Comparison of ENCODE assay signal across 20 mouse cellular contexts in genomic region chr7:130632379-130632732, GRCm38 (mm10). TPM values are rescaled to one million over a fixed set of nuclear protein-coding genes. Genes with fewer than 3 reads are reported as not detected.
DNase-seq lines count a peak whose midpoint lies in the region; ATAC-seq and TF ChIP-seq lines count a peak whose summit lies in the region.
"Had no signal": no experiment of that assay in that cellular context is flagged by ENCODE, and none has a peak within 500 bp of the region (broad histone marks: within the 10 kb centered on the region; RNA-seq: fewer than 3 reads in every experiment).

No protein-coding gene starts in this region.

- no peaks in the 10 kb centered on the region for H3K27me3 ChIP-seq in heart, embryonic 13.5 days (replicated peaks)
- H3K27me3 ChIP-seq in kidney, postnatal 0 days (ENCODE audit: insufficient read depth, low read length) = no peaks in the 10 kb centered on the region
- H3K27me3 ChIP-seq in hindbrain, embryonic 11.5 days (ENCODE audit: control insufficient read depth, insufficient read depth, low read length) = no peaks in the 10 kb centered on the region
- H3K27me3 ChIP-seq: embryonic facial prominence, embryonic 15.5 days; forebrain, embryonic 15.5 days; hindbrain, embryonic 12.5 days had no signal

- peak overlapping the region; percentile 56; the same call in 1 of the 2 replicates for H3K27ac ChIP-seq in heart, embryonic 13.5 days (replicated peaks)
- H3K27ac ChIP-seq in kidney, postnatal 0 days = peak overlapping the region; percentile 47
- H3K27ac ChIP-seq in hindbrain, embryonic 11.5 days (ENCODE audit: low read depth, low read length) = no peak overlapping the region
- H3K27ac ChIP-seq: embryonic facial prominence, embryonic 15.5 days; forebrain, embryonic 15.5 days; hindbrain, embryonic 12.5 days had no signal

- no peaks in the 10 kb centered on the region for H3K9me3 ChIP-seq in heart, embryonic 13.5 days
- no peaks in the 10 kb centered on the region for H3K9me3 ChIP-seq in kidney, postnatal 0 days (replicated peaks; ENCODE audit: low read length)
- H3K9me3 ChIP-seq in hindbrain, embryonic 11.5 days (ENCODE audit: control insufficient read depth, low read length) = no peaks in the 10 kb centered on the region
- H3K9me3 ChIP-seq: embryonic facial prominence, embryonic 15.5 days; forebrain, embryonic 15.5 days; hindbrain, embryonic 12.5 days had no signal

- no peak overlapping the region for H3K9ac ChIP-seq in heart, embryonic 13.5 days
- H3K9ac ChIP-seq in kidney, postnatal 0 days (ENCODE audit: low read depth, low read length) = no peak overlapping the region
- H3K9ac ChIP-seq in hindbrain, embryonic 11.5 days (ENCODE audit: low read depth, low read length) = no peak overlapping the region
- H3K9ac ChIP-seq: embryonic facial prominence, embryonic 15.5 days; forebrain, embryonic 15.5 days; hindbrain, embryonic 12.5 days had no signal

- ATAC-seq in heart, embryonic 13.5 days (ENCODE audit: extremely low read depth, insufficient number of reproducible peaks, low FRiP score, low TSS enrichment) = no peak
- no peak for ATAC-seq in kidney, postnatal 0 days (replicated peaks; ENCODE audit: low FRiP score, low read depth)
- no peak for ATAC-seq in hindbrain, embryonic 11.5 days (ENCODE audit: low FRiP score)
- ATAC-seq: forebrain, embryonic 15.5 days; hindbrain, embryonic 16.5 days; intestine, postnatal 0 days had no signal

- peaks cover 59% of the 10 kb centered on the region for H3K4me1 ChIP-seq in heart, embryonic 13.5 days
- H3K4me1 ChIP-seq in kidney, postnatal 0 days (replicated peaks; ENCODE audit: insufficient read depth, low read length) = peaks cover 12% of the 10 kb centered on the region; the same call in 1 of the 2 replicates
- no peaks in the 10 kb centered on the region; the same call in 1 of the 2 replicates for H3K4me1 ChIP-seq in hindbrain, embryonic 11.5 days (replicated peaks; ENCODE audit: control insufficient read depth, insufficient read depth, low read length)
- H3K4me1 ChIP-seq: forebrain, embryonic 15.5 days had no signal

- WGBS in heart, embryonic 13.5 days = 89% methylated on average over 5 of the region's 5 CpGs
- 85% methylated on average over 5 of the region's 5 CpGs for WGBS in kidney, postnatal 0 days
- 90% methylated on average over 5 of the region's 5 CpGs for WGBS in hindbrain, embryonic 11.5 days

- no peak for DNase-seq in heart, adult 8-10 months (ENCODE audit: low spot score)
- DNase-seq in kidney, adult 18-20 months = peak; percentile 36
- no peak for DNase-seq in kidney, adult 9 months
- no peak for DNase-seq in kidney, postnatal 0 days (ENCODE audit: low spot score)
- DNase-seq in kidney, postnatal 4 days = no peak
- no peak for DNase-seq in hindbrain, embryonic 11.5 days (ENCODE audit: low spot score)
- DNase-seq: adrenal gland, adult 8-10 months; adrenal gland, postnatal 36 days; cerebellum, adult 2 months; cerebellum, postnatal 10 days; gastrocnemius, postnatal 10 days; heart, adult 2 months; heart, postnatal 10 days had no signal

- no peak overlapping the region for H3K4me3 ChIP-seq in heart, embryonic 13.5 days
- H3K4me3 ChIP-seq in kidney, postnatal 0 days (replicated peaks; ENCODE audit: low read depth, low read length) = no peak overlapping the region
- H3K4me3 ChIP-seq in hindbrain, embryonic 11.5 days (ENCODE audit: low read depth, low read length) = no peak overlapping the region
- H3K4me3 ChIP-seq: embryonic facial prominence, embryonic 15.5 days; erythroblast, embryonic 14.5 days; forebrain, embryonic 15.5 days; heart, adult 2 months; hindbrain, embryonic 12.5 days had no signal

- H3K36me3 ChIP-seq in heart, embryonic 13.5 days = no peaks in the 10 kb centered on the region
- H3K36me3 ChIP-seq in kidney, postnatal 0 days (ENCODE audit: insufficient read depth, low read length) = no peaks in the 10 kb centered on the region
- no peaks in the 10 kb centered on the region for H3K36me3 ChIP-seq in hindbrain, embryonic 11.5 days (ENCODE audit: control insufficient read depth, insufficient read depth, low read length)
- H3K36me3 ChIP-seq: embryonic facial prominence, embryonic 15.5 days; forebrain, embryonic 15.5 days; hindbrain, embryonic 12.5 days had no signal

- no peak for TF ChIP-seq CTCF in kidney, postnatal 0 days (IDR thresholded peaks at IDR 0.05; ENCODE audit: low read depth)

- H3K4me2 ChIP-seq in heart, embryonic 13.5 days = no peak overlapping the region
- H3K4me2 ChIP-seq in kidney, postnatal 0 days (ENCODE audit: low read length) = no peak overlapping the region
- H3K4me2 ChIP-seq in hindbrain, embryonic 11.5 days (replicated peaks; ENCODE audit: low read depth, low read length) = no peak overlapping the region
- H3K4me2 ChIP-seq: embryonic facial prominence, embryonic 15.5 days; forebrain, embryonic 15.5 days; hindbrain, embryonic 12.5 days had no signal

RNA-seq across cellular contexts. Expression of gene Tacc2, which starts 55.1 kb away (rescaled TPM):
- 40.6 and 42.5 TPM in 2 replicates for polyA plus RNA-seq in heart, embryonic 13.5 days (2015; fragmentation: Nextera tagmentation; extraction: Ambion mirVana)
- 100 to 1,000 TPM; 403 to 491 (median 419) TPM for total RNA-seq in heart, adult 8-10 months (2022)
- polyA plus RNA-seq in kidney, postnatal 0 days (2015; fragmentation: Nextera tagmentation; extraction: Ambion mirVana) = 27.5 and 29.5 TPM in 2 replicates
- polyA plus RNA-seq in hindbrain, embryonic 11.5 days (2014; fragmentation: Nextera tagmentation; extraction: Ambion mirVana) = 45.1 and 46.8 TPM in 2 replicates

RNA-seq across cellular contexts. Expression of gene Nsmce4a, which starts 59.4 kb away (rescaled TPM):
- polyA plus RNA-seq in heart, embryonic 13.5 days (2015; fragmentation: Nextera tagmentation; extraction: Ambion mirVana) = 124 and 134 TPM in 2 replicates
- total RNA-seq in heart, adult 8-10 months (2022) = 10 to 100 TPM; 38.8 to 51.0 (median 43.0) TPM
- 163 and 179 TPM in 2 replicates for polyA plus RNA-seq in kidney, postnatal 0 days (2015; fragmentation: Nextera tagmentation; extraction: Ambion mirVana)
- 197 and 198 TPM in 2 replicates for polyA plus RNA-seq in hindbrain, embryonic 11.5 days (2014; fragmentation: Nextera tagmentation; extraction: Ambion mirVana)
